Mouse (Mus musculus) intestine, embryonic 14.5 days (tissue): ENCODE measurements at regions not wholly inside any gene's neighbourhood (a gene's known extent, or its start where the extent isn't known, plus 50 kb on each side); places are given as distances from the start of the nearest gene placed in this dataset.

Experiments
- ATAC-seq: fragments of 200-750 bp; cut with Nextera tagmentation; replicated peaks from 2 replicates; pipeline ENCODE4 v1.8.0; 2017; ENCODE audit warnings: low read depth, moderate number of reproducible peaks, moderate TSS enrichment, moderate library complexity; ENCODE audit not compliant: low FRiP score, low TSS enrichment
- DNase-seq: peaks from one replicate; pipeline ENCODE4 v3.0.0-alpha.2; 2018; ENCODE audit warnings: low spot score
- H3K27ac ChIP-seq: fragments of 300-500 bp; sonication (generic); 2 replicates; pipeline ENCODE4 v1.5.1; 2014; ENCODE audit warnings: low read depth, mild to moderate bottlenecking, control low read depth
- H3K27me3 ChIP-seq: fragments of 300-500 bp; sonication (generic); replicated peaks from 2 replicates; pipeline ENCODE4 v1.6.1; 2014; ENCODE audit warnings: low read length, control low read depth; ENCODE audit not compliant: control insufficient read depth, insufficient read depth
- H3K36me3 ChIP-seq: fragments of 300-500 bp; sonication (generic); 2 replicates; pipeline ENCODE4 v1.6.1; 2014; ENCODE audit warnings: low read length, control low read depth; ENCODE audit not compliant: control insufficient read depth, insufficient read depth
- H3K4me1 ChIP-seq: fragments of 300-500 bp; sonication (generic); replicated peaks from 2 replicates; pipeline ENCODE4 v1.6.1; 2014; ENCODE audit warnings: low read length, control low read depth, mixed read lengths; ENCODE audit not compliant: control insufficient read depth, insufficient read depth
- H3K4me2 ChIP-seq: fragments of 300-500 bp; sonication (generic); 2 replicates; pipeline ENCODE4 v1.6.1; 2014; ENCODE audit warnings: low read length
- H3K4me3 ChIP-seq: fragments of 300-500 bp; sonication (generic); 2 replicates; pipeline ENCODE4 v1.5.1; 2014; ENCODE audit warnings: low read depth, low read length, control low read depth, mixed read lengths
- H3K9ac ChIP-seq: fragments of 300-500 bp; sonication (generic); 2 replicates; pipeline ENCODE4 v1.6.1; 2014; ENCODE audit warnings: mild to moderate bottlenecking, low read length
- H3K9me3 ChIP-seq: fragments of 300-500 bp; sonication (generic); 2 replicates; pipeline ENCODE4 v1.6.1; 2016; ENCODE audit warnings: low read length, control low read depth; ENCODE audit not compliant: control insufficient read depth
- WGBS: fragments of 180-500 bp; shearing (Covaris S2); extraction: QIAGEN DNeasy Blood & Tissue Kit; methylation state at CpG from one replicate; pipeline ENCODE4 v1.1.7; 2014; 5-methylcytosine and 5-hydroxymethylcytosine counted together

- H3K9ac ChIP-seq = no peak overlapping the region
- no peaks in the 10 kb centered on the region for H3K27me3 ChIP-seq
- ATAC-seq (no peak), DNase-seq (no peak)
- WGBS = 66% methylated on average over 1 of the region's 1 CpGs
- H3K4me2 ChIP-seq = no peak overlapping the region
- H3K36me3 ChIP-seq = no peaks in the 10 kb centered on the region
- H3K27ac ChIP-seq = no peak overlapping the region
- H3K9me3 ChIP-seq = no peaks in the 10 kb centered on the region
- peaks cover 7% of the 10 kb centered on the region for H3K4me1 ChIP-seq
- H3K4me3 ChIP-seq = no peak overlapping the region
Measured at GRCm38 (mm10) chr1:71986047-71986446, 226.1 kb downstream of the Mreg start.

- ATAC-seq (no peak), DNase-seq (no peak)
- H3K27ac ChIP-seq = peak overlapping the region; percentile 1; the same call in 1 of the 2 replicates
- no peak overlapping the region for H3K4me3 ChIP-seq
- H3K4me1 ChIP-seq = no peaks in the 10 kb centered on the region; the same call in 1 of the 2 replicates
- no peaks in the 10 kb centered on the region for H3K36me3 ChIP-seq
- no peak overlapping the region for H3K4me2 ChIP-seq
- no peak overlapping the region for H3K9ac ChIP-seq
- H3K9me3 ChIP-seq = no peaks in the 10 kb centered on the region
- H3K27me3 ChIP-seq = no peaks in the 10 kb centered on the region
- WGBS = 78% methylated on average over 7 of the region's 7 CpGs
Measured at GRCm38 (mm10) chr1:71983786-71984185, 228.3 kb downstream of the Mreg start.

- WGBS = 37% methylated on average over 5 of the region's 5 CpGs
Measured at GRCm38 (mm10) chr1:71982423-71983262, 229.5 kb downstream of the Mreg start.

GRCm38 (mm10) chr1:71980624-71981023, 231.5 kb downstream of the Mreg start:
- Histone ChIP-seq H3K4me3 (no peak overlapping the region), H3K4me2 (no peak overlapping the region)

More at GRCm38 (mm10) chr1:71982423-71983262, 229.5 kb downstream of the Mreg start:
- no peak overlapping the region for H3K4me3 ChIP-seq
- no peak overlapping the region for H3K9ac ChIP-seq
- H3K4me1 ChIP-seq = no peaks in the 10 kb centered on the region; the same call in 1 of the 2 replicates
- ATAC-seq (no peak), DNase-seq (no peak)
- no peaks in the 10 kb centered on the region for H3K36me3 ChIP-seq
- no peaks in the 10 kb centered on the region for H3K9me3 ChIP-seq
- H3K4me2 ChIP-seq = no peak overlapping the region
- no peaks in the 10 kb centered on the region for H3K27me3 ChIP-seq
- peak overlapping the region; percentile 67 for H3K27ac ChIP-seq

GRCm38 (mm10) chr1:71979261-71979660, 232.8 kb downstream of the Mreg start:
- ATAC-seq (no peak), DNase-seq (no peak)
- H3K36me3 ChIP-seq = no peaks in the 10 kb centered on the region
- H3K4me3 ChIP-seq = no peak overlapping the region
- 68% methylated on average over 4 of the region's 4 CpGs for WGBS
- H3K9ac ChIP-seq = no peak overlapping the region
- no peak overlapping the region for H3K4me2 ChIP-seq
- H3K27ac ChIP-seq = no peak overlapping the region
- H3K4me1 ChIP-seq = no peaks in the 10 kb centered on the region; the same call in 1 of the 2 replicates
- no peaks in the 10 kb centered on the region for H3K27me3 ChIP-seq
- no peaks in the 10 kb centered on the region for H3K9me3 ChIP-seq

More at GRCm38 (mm10) chr1:71980624-71981023, 231.5 kb downstream of the Mreg start:
- no peaks in the 10 kb centered on the region for H3K27me3 ChIP-seq
- no peaks in the 10 kb centered on the region; the same call in 1 of the 2 replicates for H3K4me1 ChIP-seq
- no peak overlapping the region for H3K9ac ChIP-seq
- no peaks in the 10 kb centered on the region for H3K36me3 ChIP-seq
- H3K9me3 ChIP-seq = no peaks in the 10 kb centered on the region
- ATAC-seq = no peak
- no peak for DNase-seq
- WGBS = 47% methylated on average over 4 of the region's 4 CpGs
- no peak overlapping the region for H3K27ac ChIP-seq

- Histone ChIP-seq H3K4me2 (no peak overlapping the region), H3K27ac (no peak overlapping the region), H3K4me3 (no peak overlapping the region), H3K9me3 (no peaks in the 10 kb centered on the region), H3K27me3 (no peaks in the 10 kb centered on the region), H3K36me3 (no peaks in the 10 kb centered on the region), H3K4me1 (no peaks in the 10 kb centered on the region; the same call in 1 of the 2 replicates), H3K9ac (no peak overlapping the region)
- ATAC-seq (0 out of 2 replicates have a peak, but pooled peaks have one; percentile 19), DNase-seq (no peak)
- 76% methylated on average over 5 of the region's 5 CpGs for WGBS
Measured at GRCm38 (mm10) chr1:71977361-71977760, 234.7 kb downstream of the Mreg start.

- H3K4me2 ChIP-seq = no peak overlapping the region
- 57% methylated on average over 4 of the region's 4 CpGs for WGBS
- H3K27me3 ChIP-seq = no peaks in the 10 kb centered on the region
- no peaks in the 10 kb centered on the region for H3K36me3 ChIP-seq
- no peaks in the 10 kb centered on the region for H3K9me3 ChIP-seq
- H3K9ac ChIP-seq = no peak overlapping the region
- no peak overlapping the region for H3K27ac ChIP-seq
- no peak for DNase-seq
- H3K4me3 ChIP-seq = no peak overlapping the region
- ATAC-seq = no peak
- H3K4me1 ChIP-seq = no peaks in the 10 kb centered on the region
Measured at GRCm38 (mm10) chr1:71974715-71975114, 237.4 kb downstream of the Mreg start.

GRCm38 (mm10) chr1:71971943-71972342, 240.2 kb downstream of the Mreg start:
- Histone ChIP-seq H3K27me3 (no peaks in the 10 kb centered on the region), H3K4me1 (no peaks in the 10 kb centered on the region), H3K9ac (no peak overlapping the region), H3K4me3 (no peak overlapping the region), H3K4me2 (no peak overlapping the region), H3K36me3 (no peaks in the 10 kb centered on the region), H3K9me3 (no peaks in the 10 kb centered on the region), H3K27ac (no peak overlapping the region)
- WGBS = 87% methylated on average over 6 of the region's 6 CpGs
- DNase-seq = no peak
- no peak for ATAC-seq

- no peak for ATAC-seq
- Histone ChIP-seq H3K4me3 (no peak overlapping the region), H3K27me3 (no peaks in the 10 kb centered on the region), H3K4me2 (no peak overlapping the region), H3K4me1 (no peaks in the 10 kb centered on the region), H3K9ac (no peak overlapping the region), H3K9me3 (no peaks in the 10 kb centered on the region), H3K36me3 (no peaks in the 10 kb centered on the region), H3K27ac (no peak overlapping the region)
- WGBS = 54% methylated on average over 2 of the region's 2 CpGs
- no peak for DNase-seq
Measured at GRCm38 (mm10) chr1:71970771-71971170, 241.3 kb downstream of the Mreg start.
